Mouse (Mus musculus) mouse embryonic stem cell (cell line): Measurements from ENCODE around the gene Tmbim1.
"Not testable (repeated sequence)": the region's sequence is repeated elsewhere in the genome, so short reads cannot be mapped to it uniquely, and the experiment has no call there.

Experiments used
- in situ Hi-C, 2 experiments: fragments of 300-500 bp; cut with MboI; formaldehyde crosslinking; loops; 1 replicate in 1 of 2; 3 replicates in 1 of 2; pipeline ENCODE4 v1.14.3; 2019 to 2020; ENCODE audit warnings: low sequenced_read_pairs in 2 of 2, low pct_unique_long_range_greater_than_20kb in 1 of 2, mixed read lengths in 1 of 2; ENCODE audit not compliant: unreplicated experiment in 1 of 2

Gene Tmbim1

GRCm38 (mm10) chr1:74300347-74301110 lies 4.9 kb downstream of the Tmbim1 start:
- in situ Hi-C loops = no loop called here

- in situ Hi-C loops = no loop called here
Measured at GRCm38 (mm10) chr1:74298996-74299395, 6.4 kb downstream of the Tmbim1 start.

- in situ Hi-C loops = no loop called here
Measured at GRCm38 (mm10) chr1:74298157-74298750, 7.2 kb downstream of the Tmbim1 start.

GRCm38 (mm10) chr1:74297269-74297668 lies 8.2 kb downstream of the Tmbim1 start:
- in situ Hi-C loops = no loop called here

GRCm38 (mm10) chr1:74296477-74296876 lies 8.9 kb downstream of the Tmbim1 start:
- in situ Hi-C loops = no loop called here

- in situ Hi-C loops = no loop called here
Measured at GRCm38 (mm10) chr1:74295456-74296171, 9.8 kb downstream of the Tmbim1 start.

- in situ Hi-C loops = no loop called here
Measured at GRCm38 (mm10) chr1:74294733-74295455, 10.5 kb downstream of the Tmbim1 start.

GRCm38 (mm10) chr1:74294090-74294643 lies 11.3 kb downstream of the Tmbim1 start:
- in situ Hi-C loops = no loop called here

GRCm38 (mm10) chr1:74293306-74293960 lies 12.0 kb downstream of the Tmbim1 start:
- in situ Hi-C loops = no loop called here

- in situ Hi-C loops = no loop called here
Measured at GRCm38 (mm10) chr1:74292331-74293020, 12.9 kb downstream of the Tmbim1 start.

- in situ Hi-C loops = no loop called here
Measured at GRCm38 (mm10) chr1:74290141-74290540, 15.3 kb downstream of the Tmbim1 start.

GRCm38 (mm10) chr1:74289740-74290139 lies 15.7 kb downstream of the Tmbim1 start:
- in situ Hi-C loops = no loop called here

- in situ Hi-C loops = no loop called here
Measured at GRCm38 (mm10) chr1:74289248-74289647, 16.2 kb downstream of the Tmbim1 start.

- in situ Hi-C loops = no loop called here
Measured at GRCm38 (mm10) chr1:74288327-74288726, 17.1 kb downstream of the Tmbim1 start.

- in situ Hi-C loops = not testable (repeated sequence)
Measured at GRCm38 (mm10) chr1:74286869-74287607, 18.4 kb downstream of the Tmbim1 start.

- in situ Hi-C loops = no loop called here
Measured at GRCm38 (mm10) chr1:74285212-74286010, 20.0 kb downstream of the Tmbim1 start.
